Comparison of ENCODE assay signal across 10 mouse cellular contexts in genomic region chr2:180099529-180099928, GRCm38 (mm10). TPM values are rescaled to one million over a fixed set of nuclear protein-coding genes. Genes with fewer than 3 reads are reported as not detected.
DNase-seq lines count a peak whose midpoint lies in the region; ATAC-seq and TF ChIP-seq lines count a peak whose summit lies in the region.
"Had no signal": no experiment of that assay in that cellular context is flagged by ENCODE, and none has a peak within 500 bp of the region (broad histone marks: within the 10 kb centered on the region; RNA-seq: fewer than 3 reads in every experiment).

No protein-coding gene starts in this region.

- H3K9ac ChIP-seq in hindbrain, embryonic 12.5 days: no peak overlapping the region
- no peak overlapping the region for H3K9ac ChIP-seq in CH12.LX (ENCODE audit: insufficient read depth, low read depth)
- no peak overlapping the region for H3K9ac ChIP-seq in embryonic facial prominence, embryonic 14.5 days (ENCODE audit: low read depth, low read length)

- peaks cover 69% of the 10 kb centered on the region for H3K27me3 ChIP-seq in hindbrain, embryonic 12.5 days
- H3K27me3 ChIP-seq in hindbrain, embryonic 10.5 days (ENCODE audit: insufficient read depth, poor library complexity, severe bottlenecking): peaks cover 84% of the 10 kb centered on the region
- peaks cover 90% of the 10 kb centered on the region for H3K27me3 ChIP-seq in CH12.LX (replicated peaks)
- peaks cover 70% of the 10 kb centered on the region for H3K27me3 ChIP-seq in embryonic facial prominence, embryonic 14.5 days (replicated peaks; ENCODE audit: control insufficient read depth, insufficient read depth, low read length)
- H3K27me3 ChIP-seq in myocyte (ENCODE audit: control insufficient read depth, insufficient read depth, insufficient read length): peaks cover 91% of the 10 kb centered on the region

- DNase-seq in hindbrain, embryonic 10.5 days (ENCODE audit: low spot score): no peak
- DNase-seq in CH12.LX (ENCODE audit: extremely low read depth): no peak
- no peak for DNase-seq in embryonic facial prominence, embryonic 14.5 days (ENCODE audit: low spot score)
- no peak for DNase-seq in ovary, postnatal 36 days (ENCODE audit: low spot score)
- DNase-seq in adipocyte (ENCODE audit: low spot score): no peak
- DNase-seq in spleen, postnatal 4 days (ENCODE audit: low spot score in 2 of 2): no peak

- no peaks in the 10 kb centered on the region for H3K79me2 ChIP-seq in CH12.LX (replicated peaks; ENCODE audit: control insufficient read depth, extremely low read depth, insufficient read depth, poor library complexity, severe bottlenecking)
- H3K79me2 ChIP-seq in myocyte (ENCODE audit: control insufficient read depth, insufficient read depth): no peaks in the 10 kb centered on the region

- no peak overlapping the region for H3ac ChIP-seq in myocyte (ENCODE audit: control insufficient read depth, insufficient read length)

- H3K4me1 ChIP-seq in hindbrain, embryonic 12.5 days: peaks cover 40% of the 10 kb centered on the region
- peaks cover 57% of the 10 kb centered on the region for H3K4me1 ChIP-seq in hindbrain, embryonic 10.5 days (replicated peaks)
- H3K4me1 ChIP-seq in CH12.LX (ENCODE audit: control insufficient read depth in 1 of 2, insufficient read depth in 2 of 2): peaks cover 12 to 18% of the 10 kb centered on the region in 2 experiments
- peaks cover 8% of the 10 kb centered on the region; the same call in 1 of the 2 replicates for H3K4me1 ChIP-seq in embryonic facial prominence, embryonic 14.5 days (ENCODE audit: control insufficient read depth, insufficient read depth, low read length)

- H3K27ac ChIP-seq in hindbrain, embryonic 12.5 days: no peak overlapping the region
- no peak overlapping the region for H3K27ac ChIP-seq in hindbrain, embryonic 10.5 days
- H3K27ac ChIP-seq in CH12.LX (ENCODE audit: insufficient read depth, low read depth): no peak overlapping the region
- H3K27ac ChIP-seq in embryonic facial prominence, embryonic 14.5 days (replicated peaks; ENCODE audit: low read depth, low read length): no peak overlapping the region

- in situ Hi-C loops in CH12.LX (cut with MboI; ENCODE audit: low pct_ligation_motif_present, low pct_unique_long_range_greater_than_20kb, low sequenced_read_pairs): no loop called here

- 0 out of 2 replicates have a peak overlapping the region, but pooled peaks have one; percentile 3 for H3K4me2 ChIP-seq in hindbrain, embryonic 12.5 days (replicated peaks)
- H3K4me2 ChIP-seq in CH12.LX (ENCODE audit: insufficient read depth, low read depth, poor library complexity, severe bottlenecking): peak overlapping the region; percentile 51
- peak overlapping the region; percentile 33; the same call in 1 of the 2 replicates for H3K4me2 ChIP-seq in embryonic facial prominence, embryonic 14.5 days (ENCODE audit: low read depth, low read length)
- peak overlapping the region; percentile 48 for H3K4me2 ChIP-seq in myocyte (ENCODE audit: low read depth)

- no peak for TF ChIP-seq POLR2A in CH12.LX (IDR thresholded peaks at IDR 0.05; ENCODE audit: low read depth, low read length)
- TF ChIP-seq POLR2A in myocyte (IDR thresholded peaks at IDR 0.05; ENCODE audit: insufficient read length, low read depth): no peak

- TF ChIP-seq RAD21 in CH12.LX (IDR thresholded peaks at IDR 0.05; ENCODE audit: low read depth, low read length): no peak

- TF ChIP-seq EP300 in CH12.LX (IDR thresholded peaks at IDR 0.05; ENCODE audit: low read length): no peak

- H3K9me3 ChIP-seq in hindbrain, embryonic 12.5 days (replicated peaks): no peaks in the 10 kb centered on the region
- no peaks in the 10 kb centered on the region for H3K9me3 ChIP-seq in hindbrain, embryonic 10.5 days
- H3K9me3 ChIP-seq in CH12.LX (replicated peaks; ENCODE audit: low read length): peaks cover 5% of the 10 kb centered on the region
- no peaks in the 10 kb centered on the region for H3K9me3 ChIP-seq in embryonic facial prominence, embryonic 14.5 days (ENCODE audit: control insufficient read depth, low read length)

- no peaks in the 10 kb centered on the region for H3K36me3 ChIP-seq in hindbrain, embryonic 12.5 days
- no peaks in the 10 kb centered on the region for H3K36me3 ChIP-seq in hindbrain, embryonic 10.5 days
- H3K36me3 ChIP-seq in CH12.LX (replicated peaks in 1 of 2; ENCODE audit: control insufficient read depth in 1 of 2, insufficient read depth in 1 of 2, low read length in 1 of 2) (no peaks in the 10 kb centered on the region), myocyte (ENCODE audit: control insufficient read depth, insufficient read depth) (no peaks in the 10 kb centered on the region)
- H3K36me3 ChIP-seq in embryonic facial prominence, embryonic 14.5 days (ENCODE audit: control insufficient read depth, insufficient read depth, low read length): no peaks in the 10 kb centered on the region

- dilution Hi-C loops in CH12.LX (cut with MboI; ENCODE audit: extremely low pct_ligation_motif_present, extremely low pct_unique_long_range_greater_than_20kb, low sequenced_read_pairs): no loop called here

- 7% methylated on average over 15 of the region's 15 CpGs for WGBS in hindbrain, embryonic 12.5 days
- 13% methylated on average over 15 of the region's 15 CpGs for WGBS in hindbrain, embryonic 10.5 days
- WGBS in embryonic facial prominence, embryonic 14.5 days: 13% methylated on average over 14 of the region's 15 CpGs

- H3K4me3 ChIP-seq in hindbrain, embryonic 12.5 days: no peak overlapping the region
- no peak overlapping the region for H3K4me3 ChIP-seq in hindbrain, embryonic 10.5 days
- H3K4me3 ChIP-seq in CH12.LX (replicated peaks in 1 of 3; ENCODE audit: low read depth in 2 of 3, low read length in 2 of 3, poor library complexity in 1 of 3): no peak overlapping the region
- no peak overlapping the region for H3K4me3 ChIP-seq in embryonic facial prominence, embryonic 14.5 days (ENCODE audit: low read depth, low read length)
- no peak overlapping the region for H3K4me3 ChIP-seq in myocyte

- ATAC-seq in hindbrain, embryonic 12.5 days (ENCODE audit: low FRiP score): no peak
- no peak for ATAC-seq in embryonic facial prominence, embryonic 14.5 days (ENCODE audit: low read depth)
- ATAC-seq: intestine, embryonic 16.5 days had no signal

- TF ChIP-seq CTCF in CH12.LX (conservative IDR thresholded peaks at IDR 0.05 in 1 of 2, IDR thresholded peaks at IDR 0.05 in 1 of 2; ENCODE audit: low read depth in 2 of 2, low read length in 2 of 2): no peak

TF ChIP-seq in CH12.LX, 34 proteins besides CTCF, POLR2A, EP300 and RAD21 (continues in another document):
- TF ChIP-seq ELF1 (IDR thresholded peaks at IDR 0.05; ENCODE audit: low read depth, low read length) (no peak), JUND (conservative IDR thresholded peaks at IDR 0.05; ENCODE audit: low read depth, low read length) (no peak), TCF12 (IDR thresholded peaks at IDR 0.05; ENCODE audit: low read depth, low read length) (no peak)

TF ChIP-seq in myocyte, 11 proteins besides CTCF, POLR2A, EP300 and RAD21 (continues in another document):
- TF ChIP-seq REST (IDR thresholded peaks at IDR 0.05; ENCODE audit: insufficient read depth, insufficient read length): no peak
- peak; percentile 6 to 91 (median 79) for TF ChIP-seq MYOG (IDR thresholded peaks at IDR 0.05; ENCODE audit: control insufficient read depth in 1 of 3, insufficient read depth in 1 of 3, insufficient read length in 2 of 3, low read depth in 2 of 3)

RNA-seq across cellular contexts. Expression of gene Hrh3, which starts 4.8 kb away (rescaled TPM):
- 4.1 and 4.2 TPM in 2 replicates for polyA plus RNA-seq in hindbrain, embryonic 12.5 days (2016; fragmentation: Nextera tagmentation; extraction: Ambion mirVana)
- 1.5 and 4.2 TPM in 2 replicates for polyA plus RNA-seq in hindbrain, embryonic 10.5 days (2016; fragmentation: Nextera tagmentation; extraction: Ambion mirVana)
- total RNA-seq in CH12.LX (2012; rRNA removed): not detected in 2 replicates
- not detected in 2 replicates for total RNA-seq in CH12.LX (2014; rRNA removed)
- polyA plus RNA-seq in CH12.LX (2012; ENCODE audit: insufficient read length, low read depth): not detected in 2 replicates
- polyA plus RNA-seq in embryonic facial prominence, embryonic 14.5 days (2014; fragmentation: Nextera tagmentation; extraction: Ambion mirVana): 0.11 and 0.14 TPM in 2 replicates
- 0.16 TPM for polyA plus RNA-seq in myocyte (2012; fragmentation: generic; extraction: Trizol)
- polyA plus RNA-seq: spleen, adult 2 months had no signal

RNA-seq across cellular contexts. Expression of gene Osbpl2, which starts 19.6 kb away (rescaled TPM):
- polyA plus RNA-seq in hindbrain, embryonic 12.5 days (2016; fragmentation: Nextera tagmentation; extraction: Ambion mirVana): 52.2 and 53.8 TPM in 2 replicates
- 29.0 and 42.2 TPM in 2 replicates for polyA plus RNA-seq in hindbrain, embryonic 10.5 days (2016; fragmentation: Nextera tagmentation; extraction: Ambion mirVana)
- total RNA-seq in CH12.LX (2012; rRNA removed): 11.4 and 12.0 TPM in 2 replicates
- total RNA-seq in CH12.LX (2014; rRNA removed): 12.8 and 13.4 TPM in 2 replicates
- 15.6 and 16.9 TPM in 2 replicates for polyA plus RNA-seq in CH12.LX (2012; ENCODE audit: insufficient read length, low read depth)
- 37.4 and 41.5 TPM in 2 replicates for polyA plus RNA-seq in embryonic facial prominence, embryonic 14.5 days (2014; fragmentation: Nextera tagmentation; extraction: Ambion mirVana)
- polyA plus RNA-seq in myocyte (2012; fragmentation: generic; extraction: Trizol): 34.8 TPM

RNA-seq across cellular contexts. Expression of gene Mtg2, which starts 29.1 kb away (rescaled TPM):
- polyA plus RNA-seq in hindbrain, embryonic 12.5 days (2016; fragmentation: Nextera tagmentation; extraction: Ambion mirVana): 30.0 and 31.4 TPM in 2 replicates
- 33.9 TPM in 2 replicates for polyA plus RNA-seq in hindbrain, embryonic 10.5 days (2016; fragmentation: Nextera tagmentation; extraction: Ambion mirVana)
- total RNA-seq in CH12.LX (2012; rRNA removed): 24.7 and 31.8 TPM in 2 replicates
- 24.1 and 26.5 TPM in 2 replicates for total RNA-seq in CH12.LX (2014; rRNA removed)
- 23.5 and 28.6 TPM in 2 replicates for polyA plus RNA-seq in CH12.LX (2012; ENCODE audit: insufficient read length, low read depth)
- 19.8 and 24.5 TPM in 2 replicates for polyA plus RNA-seq in embryonic facial prominence, embryonic 14.5 days (2014; fragmentation: Nextera tagmentation; extraction: Ambion mirVana)
- 17.2 TPM for polyA plus RNA-seq in myocyte (2012; fragmentation: generic; extraction: Trizol)

RNA-seq across cellular contexts. Expression of gene Ss18l1, which starts 57.2 kb away (rescaled TPM):
- polyA plus RNA-seq in hindbrain, embryonic 12.5 days (2016; fragmentation: Nextera tagmentation; extraction: Ambion mirVana): 32.9 and 37.7 TPM in 2 replicates
- 10.0 and 14.7 TPM in 2 replicates for polyA plus RNA-seq in hindbrain, embryonic 10.5 days (2016; fragmentation: Nextera tagmentation; extraction: Ambion mirVana)
- 2.1 and 3.0 TPM in 2 replicates for total RNA-seq in CH12.LX (2012; rRNA removed)
- 2.0 TPM in 2 replicates for total RNA-seq in CH12.LX (2014; rRNA removed)
- polyA plus RNA-seq in CH12.LX (2012; ENCODE audit: insufficient read length, low read depth): 1.7 and 2.1 TPM in 2 replicates
- 4.2 and 4.6 TPM in 2 replicates for polyA plus RNA-seq in embryonic facial prominence, embryonic 14.5 days (2014; fragmentation: Nextera tagmentation; extraction: Ambion mirVana)
- 1.6 TPM for polyA plus RNA-seq in myocyte (2012; fragmentation: generic; extraction: Trizol)

RNA-seq across cellular contexts. Expression of gene Psma7, which starts 57.3 kb away (rescaled TPM):
- polyA plus RNA-seq in hindbrain, embryonic 12.5 days (2016; fragmentation: Nextera tagmentation; extraction: Ambion mirVana): 630 and 656 TPM in 2 replicates
- 794 and 830 TPM in 2 replicates for polyA plus RNA-seq in hindbrain, embryonic 10.5 days (2016; fragmentation: Nextera tagmentation; extraction: Ambion mirVana)
- total RNA-seq in CH12.LX (2012; rRNA removed) (443 and 533 TPM in 2 replicates), CH12.LX (2014; rRNA removed) (569 and 598 TPM in 2 replicates)
- polyA plus RNA-seq in CH12.LX (2012; ENCODE audit: insufficient read length, low read depth) (418 and 466 TPM in 2 replicates), myocyte (2012; fragmentation: generic; extraction: Trizol) (395 TPM)
- 494 and 573 TPM in 2 replicates for polyA plus RNA-seq in embryonic facial prominence, embryonic 14.5 days (2014; fragmentation: Nextera tagmentation; extraction: Ambion mirVana)
